Mouse (Mus musculus) forebrain, embryonic 11.5 days (tissue): Measurements from ENCODE around the gene Rps6ka1. TPM values are rescaled to one million over a fixed set of nuclear protein-coding genes. Genes with fewer than 3 reads are reported as not detected.

Experiments used
- ATAC-seq: fragments of 200-750 bp; cut with Nextera tagmentation; replicated peaks from 2 replicates; pipeline ENCODE4 v1.8.0; 2017; ENCODE audit warnings: moderate TSS enrichment; ENCODE audit not compliant: low FRiP score
- DNase-seq: peaks from one replicate; pipeline ENCODE4 v3.0.0-alpha.2; 2017; ENCODE audit warnings: low spot score
- H3K27ac ChIP-seq: fragments of 300-500 bp; sonication (generic); 2 replicates; pipeline ENCODE4 v1.5.1; 2014; ENCODE audit warnings: low read depth, low read length
- H3K27me3 ChIP-seq: fragments of 300-500 bp; sonication (generic); 2 replicates; pipeline ENCODE4 v1.6.1; 2014; ENCODE audit warnings: mild to moderate bottlenecking, low read length, mixed read lengths; ENCODE audit not compliant: control insufficient read depth, insufficient read depth
- H3K36me3 ChIP-seq: fragments of 300-500 bp; sonication (generic); 2 replicates; pipeline ENCODE4 v1.6.1; 2014; ENCODE audit warnings: mild to moderate bottlenecking, low read length, moderate library complexity, mixed read lengths; ENCODE audit not compliant: control insufficient read depth, insufficient read depth
- H3K4me1 ChIP-seq: fragments of 300-500 bp; sonication (generic); replicated peaks from 2 replicates; pipeline ENCODE4 v1.6.1; 2014; ENCODE audit warnings: low read length, mixed read lengths; ENCODE audit not compliant: control insufficient read depth, insufficient read depth
- H3K4me2 ChIP-seq: fragments of 300-500 bp; sonication (generic); 2 replicates; pipeline ENCODE4 v1.6.1; 2014; ENCODE audit warnings: low read depth, mild to moderate bottlenecking, low read length, moderate library complexity, mixed read lengths; ENCODE audit not compliant: severe bottlenecking
- H3K4me3 ChIP-seq: fragments of 300-500 bp; sonication (generic); 2 replicates; pipeline ENCODE4 v1.5.1; 2014; ENCODE audit warnings: low read depth, low read length
- H3K9ac ChIP-seq: fragments of 300-500 bp; sonication (generic); 2 replicates; pipeline ENCODE4 v1.6.1; 2014; ENCODE audit warnings: low read length
- H3K9me3 ChIP-seq: fragments of 300-500 bp; sonication (generic); 2 replicates; pipeline ENCODE4 v1.6.1; 2016; ENCODE audit warnings: low read length, mixed read lengths; ENCODE audit not compliant: control insufficient read depth
- WGBS: fragments of 180-500 bp; shearing (Covaris S2); extraction: QIAGEN DNeasy Blood & Tissue Kit; methylation state at CpG from one replicate; pipeline ENCODE4 v1.1.7; 2014; 5-methylcytosine and 5-hydroxymethylcytosine counted together
- polyA plus RNA-seq: library from polyadenylated mRNA; unstranded; fragments of >200 nt; fragmentation: Nextera tagmentation; extraction: Ambion mirVana; gene quantifications from 2 replicates; pipeline ENCODE4 v1.2.1, GENCODE M21; 2014

Gene Rps6ka1
- polyA plus RNA-seq, 1 experiment from 2014 or later: 32.2 TPM

DNA sequence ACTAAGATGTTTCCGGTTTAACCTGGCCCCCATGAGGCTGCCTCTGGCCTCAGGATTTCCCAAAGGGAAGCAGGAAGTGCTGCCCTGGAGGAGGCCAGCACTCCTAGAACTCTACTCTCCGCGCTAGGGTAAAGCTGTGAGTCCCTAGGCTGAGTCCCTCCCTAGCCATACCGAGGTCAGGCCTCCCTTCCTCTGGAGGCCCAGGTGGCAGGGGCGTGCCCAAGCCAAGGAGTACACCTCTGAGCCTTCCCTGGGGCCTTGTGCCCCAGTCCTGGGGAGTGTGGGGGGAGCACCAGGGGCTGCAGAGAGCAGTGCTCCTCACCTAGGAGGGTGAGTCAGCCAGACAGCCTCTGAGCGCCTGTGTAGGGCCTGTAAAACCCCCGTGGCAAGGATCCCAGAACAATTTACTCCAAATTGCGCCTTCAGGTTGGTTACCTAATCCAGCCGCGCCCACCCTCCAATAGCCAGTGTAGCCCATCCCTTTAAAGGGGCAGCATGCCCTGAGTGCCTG lies 1.6 kb downstream of the Rps6ka1 start:
- no peak overlapping the region; the same call in 1 of the 2 replicates for H3K9ac ChIP-seq
- WGBS: 17% methylated on average over 10 of the region's 10 CpGs
- no peak overlapping the region for H3K27ac ChIP-seq
- ATAC-seq (no peak), DNase-seq (no peak)
- H3K4me2 ChIP-seq: peak overlapping the region; percentile 26; the same call in 1 of the 2 replicates
- no peaks in the 10 kb centered on the region for H3K36me3 ChIP-seq
- no peaks in the 10 kb centered on the region for H3K27me3 ChIP-seq
- H3K4me3 ChIP-seq: peak overlapping the region; percentile 5; the same call in 1 of the 2 replicates
- H3K9me3 ChIP-seq: no peaks in the 10 kb centered on the region
- H3K4me1 ChIP-seq: peaks cover 5% of the 10 kb centered on the region

DNA sequence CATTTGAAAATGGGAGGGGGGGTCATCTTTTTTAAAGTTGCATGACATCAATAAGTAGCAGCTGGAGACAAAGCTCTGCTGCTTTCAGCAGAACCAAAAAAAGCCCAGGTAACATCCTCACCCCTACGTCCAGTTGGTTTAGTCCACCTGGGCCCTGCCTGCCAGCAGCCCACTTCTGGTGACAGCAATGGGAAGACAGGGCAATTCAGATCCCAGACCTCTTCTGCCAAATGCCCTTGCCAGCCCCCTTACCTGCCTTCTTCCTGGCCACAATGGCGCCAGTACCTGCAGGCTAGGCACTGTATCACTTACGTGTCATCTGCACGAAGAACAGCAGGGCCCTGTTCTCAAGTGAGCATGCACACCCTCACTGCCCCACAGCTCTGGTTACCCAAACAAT lies 2.3 kb downstream of the Rps6ka1 start:
- H3K36me3 ChIP-seq: no peaks in the 10 kb centered on the region
- no peaks in the 10 kb centered on the region for H3K27me3 ChIP-seq
- no peak for ATAC-seq
- H3K9me3 ChIP-seq: no peaks in the 10 kb centered on the region
- no peak for DNase-seq
- no peak overlapping the region for H3K27ac ChIP-seq
- no peak overlapping the region for H3K4me2 ChIP-seq
- H3K4me3 ChIP-seq: no peak overlapping the region
- peaks cover 5% of the 10 kb centered on the region for H3K4me1 ChIP-seq
- H3K9ac ChIP-seq: no peak overlapping the region
- WGBS: 76% methylated on average over 4 of the region's 4 CpGs

DNA sequence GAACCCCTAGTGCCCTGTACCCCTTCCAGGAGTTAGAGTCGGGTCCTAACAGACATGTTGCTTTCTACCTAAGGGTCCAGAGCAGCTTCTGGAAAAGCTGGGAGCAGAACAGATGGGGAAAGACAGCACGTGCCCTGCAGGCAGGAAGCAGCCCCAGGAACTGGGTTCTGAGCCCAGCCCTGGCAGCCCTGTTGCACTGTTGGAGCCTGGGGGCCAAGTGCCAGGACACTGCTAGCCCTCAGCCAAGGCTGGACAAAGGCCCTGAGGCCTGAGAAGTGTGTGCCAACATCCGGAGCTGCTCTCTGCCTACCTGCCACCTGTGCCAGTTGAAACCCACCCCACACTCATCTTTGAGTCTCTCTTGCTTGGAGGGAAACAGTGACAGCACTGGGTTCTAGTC lies 2.7 kb downstream of the Rps6ka1 start:
- H3K4me3 ChIP-seq: no peak overlapping the region
- no peak overlapping the region for H3K9ac ChIP-seq
- H3K9me3 ChIP-seq: no peaks in the 10 kb centered on the region
- H3K4me2 ChIP-seq: no peak overlapping the region
- H3K4me1 ChIP-seq: peaks cover 5% of the 10 kb centered on the region
- 81% methylated on average over 3 of the region's 3 CpGs for WGBS
- no peaks in the 10 kb centered on the region for H3K27me3 ChIP-seq
- ATAC-seq (no peak), DNase-seq (no peak)
- no peaks in the 10 kb centered on the region for H3K36me3 ChIP-seq
- H3K27ac ChIP-seq: no peak overlapping the region

DNA sequence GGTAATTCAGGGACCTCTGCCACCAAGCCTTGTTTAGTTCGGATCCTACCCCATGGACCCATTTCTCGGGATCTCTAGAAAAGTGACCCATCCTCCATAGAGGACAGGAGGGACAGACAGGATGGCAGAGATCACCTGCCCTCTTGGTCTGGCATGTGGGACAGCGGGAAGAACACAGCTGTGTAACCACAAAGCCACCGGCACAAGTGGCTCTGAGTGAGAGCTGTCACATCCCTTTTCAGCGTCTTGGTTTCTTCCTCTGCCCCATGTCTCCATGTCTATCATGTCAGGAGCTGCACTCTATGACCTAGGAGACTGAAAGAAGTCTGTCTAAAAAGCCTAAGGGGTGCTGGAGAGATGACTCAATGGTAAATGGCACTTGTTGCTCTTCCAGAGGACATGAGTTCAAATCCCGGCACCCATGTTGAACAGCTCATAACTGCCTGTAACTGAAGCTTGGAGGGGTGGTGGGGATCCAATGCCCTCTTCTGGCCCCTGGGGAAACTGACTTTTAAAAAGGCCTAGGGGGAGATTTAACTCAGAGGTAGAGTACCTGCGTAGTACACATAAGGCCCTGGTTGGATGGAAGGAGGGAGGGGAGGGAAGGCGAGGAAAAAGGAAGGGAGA lies 3.4 kb downstream of the Rps6ka1 start:
- Histone ChIP-seq H3K27me3 (no peaks in the 10 kb centered on the region), H3K4me3 (no peak overlapping the region), H3K9ac (no peak overlapping the region), H3K9me3 (no peaks in the 10 kb centered on the region), H3K36me3 (no peaks in the 10 kb centered on the region), H3K4me2 (no peak overlapping the region), H3K27ac (no peak overlapping the region), H3K4me1 (peaks cover 5% of the 10 kb centered on the region)
- ATAC-seq (no peak), DNase-seq (no peak)
- 90% methylated on average over 8 of the region's 8 CpGs for WGBS

DNA sequence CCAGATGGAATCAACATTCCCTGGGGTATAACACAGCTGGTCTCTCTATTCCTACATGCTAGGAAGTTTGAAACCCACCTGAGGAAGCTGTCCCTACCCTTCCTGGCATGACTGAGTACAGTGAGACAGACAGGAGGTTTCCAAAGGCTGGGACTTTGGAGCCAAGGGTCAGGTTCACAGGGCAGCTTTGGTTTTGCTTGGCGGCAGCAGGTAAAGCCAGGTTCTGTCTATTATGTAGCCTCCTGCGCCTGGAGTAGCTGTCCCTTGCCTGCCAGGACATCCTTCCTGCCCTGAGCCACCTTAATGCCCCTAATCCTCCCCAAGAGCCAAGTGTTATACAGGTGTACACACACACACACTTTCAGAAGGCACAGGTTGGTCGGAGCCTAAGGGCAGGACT lies 5.7 kb downstream of the Rps6ka1 start:
- no peaks in the 10 kb centered on the region for H3K9me3 ChIP-seq
- H3K4me2 ChIP-seq: no peak overlapping the region
- H3K4me1 ChIP-seq: peaks cover 5% of the 10 kb centered on the region
- no peak overlapping the region for H3K4me3 ChIP-seq
- no peak overlapping the region for H3K27ac ChIP-seq
- no peaks in the 10 kb centered on the region for H3K27me3 ChIP-seq
- no peaks in the 10 kb centered on the region for H3K36me3 ChIP-seq
- 83% methylated on average over 3 of the region's 3 CpGs for WGBS
- no peak for DNase-seq
- no peak for ATAC-seq
- H3K9ac ChIP-seq: no peak overlapping the region

DNA sequence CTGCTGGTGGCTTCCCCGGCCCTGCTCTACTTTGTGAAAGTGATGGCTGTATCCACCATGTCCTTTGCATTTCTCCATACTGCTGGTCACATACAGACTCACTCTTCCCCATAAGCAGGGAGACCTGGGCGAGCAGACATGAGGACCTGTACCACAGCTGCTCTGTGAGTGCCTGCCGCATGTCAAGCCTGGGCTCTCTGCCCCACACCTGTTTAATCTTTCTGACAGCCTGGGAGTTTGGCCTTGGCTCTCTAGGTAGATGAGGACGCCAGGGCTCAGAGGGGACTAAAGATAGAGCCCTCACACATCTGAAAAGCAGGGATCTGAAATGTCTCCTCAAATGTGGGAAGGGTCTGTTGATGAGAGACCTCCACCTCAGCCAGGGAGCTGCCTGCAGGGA lies 6.2 kb downstream of the Rps6ka1 start:
- no peak overlapping the region for H3K4me3 ChIP-seq
- WGBS: 85% methylated on average over 4 of the region's 4 CpGs
- ATAC-seq (no peak), DNase-seq (no peak)
- H3K27me3 ChIP-seq: no peaks in the 10 kb centered on the region
- H3K4me1 ChIP-seq: peaks cover 1% of the 10 kb centered on the region
- no peaks in the 10 kb centered on the region for H3K9me3 ChIP-seq
- no peaks in the 10 kb centered on the region for H3K36me3 ChIP-seq
- H3K4me2 ChIP-seq: no peak overlapping the region
- H3K9ac ChIP-seq: no peak overlapping the region
- no peak overlapping the region for H3K27ac ChIP-seq

DNA sequence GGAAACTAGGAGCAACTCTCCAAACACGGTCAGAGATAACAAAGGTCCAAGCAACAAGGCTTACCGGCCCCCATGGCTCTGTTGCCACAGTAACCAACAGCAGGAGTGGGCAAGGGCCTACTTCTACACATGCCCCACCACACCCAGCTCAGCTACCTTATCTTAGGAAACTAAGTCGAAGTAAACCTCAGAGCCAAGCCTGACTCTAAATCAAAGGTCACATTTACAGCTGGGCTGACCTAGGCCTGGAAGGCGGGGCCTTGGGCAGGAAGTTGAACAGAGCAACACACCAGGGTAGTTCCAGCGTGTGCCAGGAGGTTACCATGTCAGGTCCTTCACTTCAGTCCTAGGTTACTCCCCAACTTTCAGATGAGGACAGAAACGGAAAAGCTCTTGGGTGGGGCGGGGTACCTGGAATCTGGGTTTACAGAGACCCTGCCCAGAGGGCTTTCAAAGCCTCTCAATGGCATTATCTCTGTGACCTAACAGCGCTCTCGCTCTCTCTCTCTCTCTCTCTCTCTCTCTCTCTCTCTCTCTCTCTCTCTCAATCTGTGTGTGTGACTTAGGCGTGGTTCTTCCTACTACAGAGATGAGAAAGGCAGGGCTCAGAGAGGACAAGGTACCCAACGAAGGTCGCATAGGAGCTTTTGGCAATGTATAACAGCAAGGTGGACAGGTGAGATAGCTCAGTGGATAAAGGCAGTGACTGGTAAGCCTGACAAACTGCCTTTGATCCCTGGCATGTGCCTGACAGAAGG lies 8.3 kb downstream of the Rps6ka1 start:
- 78% methylated on average over 12 of the region's 12 CpGs for WGBS
- no peaks in the 10 kb centered on the region for H3K36me3 ChIP-seq

DNA sequence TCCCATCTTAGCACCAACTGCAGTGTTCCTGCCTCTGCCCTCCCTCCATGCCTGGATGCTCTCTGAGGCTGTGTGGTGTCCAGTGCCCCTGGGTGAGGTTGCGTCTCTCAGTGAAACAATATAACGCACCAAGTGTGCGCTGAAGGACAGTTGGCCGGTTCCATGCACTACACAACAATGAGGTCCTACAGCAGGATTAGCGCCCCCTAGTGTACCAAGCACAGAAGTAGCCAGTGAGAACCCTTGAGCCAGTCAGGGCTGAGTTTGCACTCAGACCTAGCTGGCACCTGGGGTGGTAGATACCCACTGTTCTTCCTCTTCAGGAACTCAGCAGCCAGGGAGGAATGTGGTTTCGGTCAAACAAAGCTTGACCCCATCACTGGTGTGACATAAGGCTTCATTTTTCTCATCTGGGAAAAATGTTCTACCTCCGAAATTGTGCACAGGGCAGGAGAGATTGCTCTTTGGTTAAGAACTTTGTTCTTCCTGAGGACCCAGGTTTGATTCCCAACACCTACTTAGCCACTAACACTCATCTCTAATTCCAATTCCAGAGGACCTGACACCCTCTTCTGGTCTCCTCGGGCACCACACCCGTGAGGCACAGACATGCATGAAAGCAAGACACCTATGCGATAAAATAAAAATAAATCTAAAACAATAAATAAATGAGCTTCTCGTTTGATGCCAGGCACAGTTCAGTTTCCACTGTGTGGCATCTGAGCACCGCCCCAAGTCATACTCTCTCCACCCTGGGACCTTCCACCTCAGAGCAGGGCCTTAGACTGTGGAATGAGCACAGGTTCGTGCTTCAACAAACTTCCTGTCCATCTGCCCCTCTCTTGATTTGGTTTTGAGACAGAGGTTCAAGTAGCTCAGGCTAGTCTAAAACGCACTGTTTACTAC lies 9.5 kb downstream of the Rps6ka1 start:
- 87% methylated on average over 14 of the region's 14 CpGs for WGBS
- DNase-seq (no peak), ATAC-seq (no peak)
- Histone ChIP-seq H3K4me3 (no peak overlapping the region), H3K9me3 (no peaks in the 10 kb centered on the region), H3K36me3 (no peaks in the 10 kb centered on the region), H3K4me2 (no peak overlapping the region), H3K27me3 (no peaks in the 10 kb centered on the region), H3K9ac (no peak overlapping the region), H3K27ac (no peak overlapping the region), H3K4me1 (no peaks in the 10 kb centered on the region)

More for the DNA sequence above, 8.3 kb downstream of the Rps6ka1 start:
- Histone ChIP-seq H3K27me3 (no peaks in the 10 kb centered on the region), H3K9ac (no peak overlapping the region), H3K4me2 (no peak overlapping the region), H3K4me1 (no peaks in the 10 kb centered on the region), H3K9me3 (no peaks in the 10 kb centered on the region), H3K27ac (no peak overlapping the region), H3K4me3 (no peak overlapping the region)
- ATAC-seq (no peak), DNase-seq (no peak)
